Mouse (Mus musculus) midbrain, embryonic 13.5 days (tissue): Measurements from ENCODE around the gene Lclat1. TPM values are rescaled to one million over a fixed set of nuclear protein-coding genes. Genes with fewer than 3 reads are reported as not detected.

Experiments
- ATAC-seq: fragments of 200-750 bp; cut with Nextera tagmentation; 2 replicates; pipeline ENCODE4 v1.8.0; 2017; ENCODE audit warnings: mild to moderate bottlenecking, moderate TSS enrichment, moderate library complexity
- H3K27ac ChIP-seq: fragments of 300-500 bp; sonication (generic); 2 replicates; pipeline ENCODE4 v1.5.1; 2015; ENCODE audit warnings: inconsistent platforms, mild to moderate bottlenecking, moderate library complexity
- H3K27me3 ChIP-seq: fragments of 300-500 bp; sonication (generic); 2 replicates; pipeline ENCODE4 v1.6.1; 2015; ENCODE audit warnings: mild to moderate bottlenecking, inconsistent platforms
- H3K36me3 ChIP-seq: fragments of 300-500 bp; sonication (generic); 2 replicates; pipeline ENCODE4 v1.6.1; 2015; ENCODE audit warnings: mild to moderate bottlenecking, inconsistent platforms
- H3K4me1 ChIP-seq: fragments of 300-500 bp; sonication (generic); replicated peaks from 2 replicates; pipeline ENCODE4 v1.6.1; 2015; ENCODE audit warnings: inconsistent platforms
- H3K4me2 ChIP-seq: fragments of 300-500 bp; sonication (generic); replicated peaks from 2 replicates; pipeline ENCODE4 v1.6.1; 2015; ENCODE audit warnings: moderate library complexity, mild to moderate bottlenecking, inconsistent platforms
- H3K4me3 ChIP-seq: fragments of 300-500 bp; sonication (generic); replicated peaks from 2 replicates; pipeline ENCODE4 v1.5.1; 2015; ENCODE audit warnings: mild to moderate bottlenecking, inconsistent platforms
- H3K9ac ChIP-seq: fragments of 300-500 bp; sonication (generic); replicated peaks from 2 replicates; pipeline ENCODE4 v1.6.1; 2015; ENCODE audit warnings: mild to moderate bottlenecking, inconsistent platforms
- H3K9me3 ChIP-seq: fragments of 300-500 bp; sonication (generic); 2 replicates; pipeline ENCODE4 v1.6.1; 2016; ENCODE audit warnings: mild to moderate bottlenecking, inconsistent platforms
- WGBS: fragments of 180-500 bp; shearing (Covaris S2); methylation state at CpG from one replicate; pipeline ENCODE4 v1.1.7; 2015; 5-methylcytosine and 5-hydroxymethylcytosine counted together
- polyA plus RNA-seq: library from polyadenylated mRNA; unstranded; fragments of >200 nt; fragmentation: Nextera tagmentation; extraction: Ambion mirVana; gene quantifications from 2 replicates; pipeline ENCODE4 v1.2.1, GENCODE M21; 2015

Lclat1 gene
- polyA plus RNA-seq, 1 experiment from 2014 or later, result 7.9 TPM

- H3K9me3 ChIP-seq, result no peaks in the 10 kb centered on the region
- whole genome bisulfite sequencing, result 90% methylated on average over 3 of the region's 3 CpGs
- no peaks in the 10 kb centered on the region for H3K4me1 ChIP-seq
- no peaks in the 10 kb centered on the region for H3K27me3 ChIP-seq
- no peak overlapping the region for H3K9ac ChIP-seq
- no peak overlapping the region for H3K4me2 ChIP-seq
- no peak overlapping the region for H3K4me3 ChIP-seq
- no peak overlapping the region for H3K27ac ChIP-seq
- H3K36me3 ChIP-seq, result no peaks in the 10 kb centered on the region
- no peak for ATAC-seq
Measured at GRCm38 (mm10) chr17:73237178-73237853, 129.5 kb downstream of the Lclat1 start.

GRCm38 (mm10) chr17:73238501-73238900 is 130.7 kb downstream of the Lclat1 start:
- H3K9ac ChIP-seq, result no peak overlapping the region
- no peak for ATAC-seq
- no peaks in the 10 kb centered on the region for H3K27me3 ChIP-seq
- H3K4me1 ChIP-seq, result no peaks in the 10 kb centered on the region
- H3K36me3 ChIP-seq, result no peaks in the 10 kb centered on the region
- H3K27ac ChIP-seq, result no peak overlapping the region
- no peaks in the 10 kb centered on the region for H3K9me3 ChIP-seq
- no peak overlapping the region for H3K4me3 ChIP-seq
- H3K4me2 ChIP-seq, result no peak overlapping the region
- WGBS, result 94% methylated on average over 5 of the region's 5 CpGs

DNA sequence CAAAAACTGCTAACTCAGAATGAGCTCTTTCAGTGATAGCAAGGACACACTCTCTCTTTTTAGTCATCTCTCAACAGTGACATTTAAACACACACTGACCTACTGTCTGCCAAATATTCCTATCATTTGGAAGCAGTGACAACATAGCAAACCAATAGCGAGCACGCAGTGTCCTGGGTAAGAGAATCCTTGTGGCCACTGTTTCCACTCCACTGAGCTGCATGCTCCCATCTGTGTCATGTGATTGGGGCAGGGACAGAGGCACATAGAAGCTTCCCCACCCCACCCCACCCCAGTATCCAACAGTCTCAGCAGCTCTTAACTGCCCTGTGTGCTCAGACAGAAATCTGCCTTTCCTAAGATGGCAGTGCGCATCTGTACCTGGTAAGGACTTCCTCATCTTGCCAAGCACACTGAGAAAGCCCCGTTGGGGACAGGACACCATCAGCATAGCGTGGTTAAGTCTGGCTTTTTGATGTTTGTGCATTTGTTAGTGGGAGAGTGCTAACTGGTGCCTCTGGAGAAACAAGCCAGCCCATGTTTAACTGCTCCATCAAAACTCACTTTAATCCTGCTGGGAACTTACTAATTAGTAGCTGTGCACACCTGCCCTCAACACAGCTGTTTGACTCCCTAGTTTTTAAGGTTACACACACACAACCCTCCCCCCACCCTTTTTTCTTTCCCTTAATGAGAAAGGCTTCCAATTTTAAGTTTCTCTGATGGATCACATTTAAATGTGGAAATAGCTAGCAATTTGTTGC is 133.5 kb downstream of the Lclat1 start:
- Histone ChIP-seq H3K27me3 (no peaks in the 10 kb centered on the region), H3K27ac (no peak overlapping the region), H3K4me1 (no peaks in the 10 kb centered on the region), H3K9ac (no peak overlapping the region), H3K4me2 (no peak overlapping the region), H3K36me3 (no peaks in the 10 kb centered on the region), H3K9me3 (no peaks in the 10 kb centered on the region), H3K4me3 (no peak overlapping the region)
- no peak for ATAC-seq
- WGBS, result 75% methylated on average over 5 of the region's 5 CpGs

GRCm38 (mm10) chr17:73243676-73244075 is 135.9 kb downstream of the Lclat1 start:
- Histone ChIP-seq H3K36me3 (no peaks in the 10 kb centered on the region), H3K9ac (no peak overlapping the region), H3K27ac (no peak overlapping the region), H3K9me3 (no peaks in the 10 kb centered on the region), H3K4me3 (no peak overlapping the region), H3K4me1 (peaks cover 6% of the 10 kb centered on the region; the same call in 1 of the 2 replicates), H3K27me3 (no peaks in the 10 kb centered on the region), H3K4me2 (no peak overlapping the region)
- 96% methylated on average over 6 of the region's 6 CpGs for WGBS
- no peak for ATAC-seq

DNA sequence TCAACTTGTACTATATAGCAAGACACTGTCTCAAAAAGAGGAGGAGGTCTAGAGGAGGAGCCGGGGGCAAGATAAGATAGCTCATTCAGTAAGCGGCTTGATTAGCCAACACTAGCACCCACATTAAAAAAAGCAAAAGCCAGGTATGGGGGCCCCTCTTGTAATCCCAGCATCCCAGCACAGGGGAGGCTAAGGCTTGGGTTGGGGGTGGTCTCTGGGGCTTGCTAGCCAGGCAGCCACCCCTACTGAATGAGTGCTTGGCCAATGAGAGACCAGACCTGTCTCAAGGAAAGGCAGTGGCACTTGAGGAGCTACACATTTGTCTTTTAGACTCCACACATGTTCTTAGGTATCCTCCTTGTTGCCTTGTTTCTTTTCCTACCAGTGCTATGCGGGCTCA is 136.8 kb downstream of the Lclat1 start:
- peaks cover 6% of the 10 kb centered on the region; the same call in 1 of the 2 replicates for H3K4me1 ChIP-seq
- H3K27ac ChIP-seq, result no peak overlapping the region
- H3K9ac ChIP-seq, result no peak overlapping the region
- no peaks in the 10 kb centered on the region for H3K36me3 ChIP-seq
- WGBS, result 94% methylated on average over 3 of the region's 3 CpGs
- peak; percentile 37; the same call in 1 of the 2 replicates for ATAC-seq
- no peak overlapping the region for H3K4me3 ChIP-seq
- H3K27me3 ChIP-seq, result no peaks in the 10 kb centered on the region
- no peak overlapping the region for H3K4me2 ChIP-seq
- no peaks in the 10 kb centered on the region for H3K9me3 ChIP-seq

DNA sequence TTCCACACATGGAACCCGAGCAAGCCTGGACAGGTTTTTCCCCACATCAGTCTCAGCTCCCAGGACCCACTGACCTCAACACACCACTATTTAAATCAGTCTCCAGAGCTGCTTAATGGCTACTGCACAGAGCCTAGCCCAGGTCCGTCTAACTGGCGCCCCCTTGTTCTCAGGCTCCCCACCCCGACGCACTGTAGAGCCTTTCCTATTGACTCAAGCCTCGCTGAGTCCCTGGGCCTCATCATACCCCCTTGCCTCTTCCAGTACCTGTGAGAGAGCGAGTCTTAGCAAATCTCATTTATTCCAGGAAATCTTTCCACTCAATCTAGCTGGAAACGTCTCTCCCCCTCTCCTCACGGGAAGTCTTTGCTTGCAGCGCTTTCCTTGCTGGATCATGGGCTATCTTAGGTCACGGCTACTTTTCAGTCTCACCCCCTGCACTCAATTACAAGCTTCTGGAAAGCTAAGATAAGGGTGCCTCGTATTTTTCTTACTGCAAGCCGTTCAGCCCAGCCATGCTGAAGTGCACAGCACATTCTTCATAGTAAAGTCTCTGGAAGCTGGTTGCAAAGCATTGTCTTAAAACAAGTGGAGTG is 137.4 kb downstream of the Lclat1 start:
- Histone ChIP-seq H3K4me3 (no peak overlapping the region), H3K9ac (no peak overlapping the region), H3K4me1 (peaks cover 6% of the 10 kb centered on the region; the same call in 1 of the 2 replicates), H3K36me3 (no peaks in the 10 kb centered on the region), H3K9me3 (no peaks in the 10 kb centered on the region), H3K27me3 (no peaks in the 10 kb centered on the region), H3K4me2 (no peak overlapping the region), H3K27ac (no peak overlapping the region)
- ATAC-seq, result peak; percentile 67
- 69% methylated on average over 13 of the region's 13 CpGs for WGBS

DNA sequence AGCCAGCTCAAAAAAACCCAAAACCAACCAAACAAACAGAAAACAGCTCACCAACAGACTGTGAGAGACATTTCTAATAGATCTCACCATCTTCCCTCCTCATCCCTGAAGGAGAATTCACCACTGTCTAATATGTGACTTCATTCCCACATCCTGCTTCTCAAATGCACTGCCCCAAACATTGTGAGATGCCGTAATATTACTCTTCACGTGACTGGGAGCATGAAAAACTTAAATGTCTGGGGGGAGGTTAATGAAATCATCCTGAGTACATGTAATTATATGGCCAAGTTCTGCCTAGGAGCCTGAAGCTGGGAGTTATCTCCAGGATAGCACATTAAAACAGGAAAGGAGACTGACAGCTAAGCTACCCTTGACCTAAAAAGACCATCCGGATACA is 138.3 kb downstream of the Lclat1 start:
- Histone ChIP-seq H3K36me3 (no peaks in the 10 kb centered on the region), H3K9me3 (no peaks in the 10 kb centered on the region), H3K4me1 (peaks cover 6% of the 10 kb centered on the region; the same call in 1 of the 2 replicates), H3K27ac (no peak overlapping the region), H3K9ac (no peak overlapping the region), H3K4me3 (no peak overlapping the region), H3K4me2 (no peak overlapping the region), H3K27me3 (no peaks in the 10 kb centered on the region)
- ATAC-seq, result no peak
- WGBS, result 82% methylated on average over 3 of the region's 3 CpGs

- Histone ChIP-seq H3K4me3 (no peak overlapping the region), H3K9me3 (no peaks in the 10 kb centered on the region), H3K9ac (no peak overlapping the region), H3K4me2 (no peak overlapping the region), H3K27me3 (no peaks in the 10 kb centered on the region), H3K27ac (no peak overlapping the region), H3K36me3 (no peaks in the 10 kb centered on the region), H3K4me1 (peaks cover 14% of the 10 kb centered on the region)
- ATAC-seq, result no peak
- 86% methylated on average over 2 of the region's 2 CpGs for WGBS
Measured at GRCm38 (mm10) chr17:73246926-73247325, 139.1 kb downstream of the Lclat1 start.

- H3K9ac ChIP-seq, result no peak overlapping the region
- 89% methylated on average over 14 of the region's 14 CpGs for WGBS
- no peak for ATAC-seq
Measured at GRCm38 (mm10) chr17:73247758-73248157, 140.0 kb downstream of the Lclat1 start.

DNA sequence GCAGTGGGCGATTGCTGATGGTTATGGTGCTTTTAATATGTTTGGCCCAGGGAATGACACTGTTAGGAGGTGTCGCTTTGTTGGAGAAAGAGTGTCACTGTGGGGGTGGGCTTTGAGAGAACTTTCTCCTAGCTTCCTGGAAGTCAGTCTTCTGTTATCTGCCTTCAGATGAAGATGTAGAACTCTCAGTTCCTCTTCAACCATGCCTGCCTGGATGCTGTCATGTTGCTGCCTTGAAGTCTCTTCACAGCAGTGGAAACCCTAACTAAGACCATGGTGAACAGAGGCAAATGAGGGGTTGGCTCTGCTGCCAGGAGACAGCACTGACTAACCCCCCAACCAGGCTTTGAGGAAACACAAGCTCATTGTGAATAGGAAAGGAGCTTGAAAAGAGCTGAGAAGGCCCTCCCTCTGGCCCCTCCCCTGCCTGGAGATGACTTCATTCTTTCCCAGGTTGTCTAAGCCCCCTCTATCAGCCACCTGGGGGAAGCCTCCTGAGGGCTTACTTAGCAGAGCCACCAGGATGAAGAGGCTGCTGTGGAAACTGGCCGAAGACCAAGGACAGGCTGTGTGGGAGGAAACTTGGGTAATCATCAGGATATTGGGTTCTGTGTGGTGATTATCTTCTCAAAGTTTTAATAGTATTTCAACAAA is 142.8 kb downstream of the Lclat1 start:
- ATAC-seq, result no peak
- Histone ChIP-seq H3K4me1 (peaks cover 14% of the 10 kb centered on the region), H3K9ac (no peak overlapping the region), H3K36me3 (no peaks in the 10 kb centered on the region), H3K9me3 (no peaks in the 10 kb centered on the region), H3K4me2 (no peak overlapping the region), H3K27me3 (no peaks in the 10 kb centered on the region), H3K4me3 (no peak overlapping the region), H3K27ac (no peak overlapping the region)
- WGBS, result 89% methylated on average over 3 of the region's 3 CpGs

More at GRCm38 (mm10) chr17:73247758-73248157, 140.0 kb downstream of the Lclat1 start:
- Histone ChIP-seq H3K9me3 (no peaks in the 10 kb centered on the region), H3K27ac (no peak overlapping the region), H3K4me2 (no peak overlapping the region), H3K4me3 (no peak overlapping the region), H3K27me3 (no peaks in the 10 kb centered on the region), H3K4me1 (peaks cover 14% of the 10 kb centered on the region), H3K36me3 (no peaks in the 10 kb centered on the region)

- Histone ChIP-seq H3K36me3 (no peaks in the 10 kb centered on the region), H3K9ac (no peak overlapping the region), H3K27me3 (no peaks in the 10 kb centered on the region), H3K4me1 (peaks cover 14% of the 10 kb centered on the region), H3K4me2 (no peak overlapping the region), H3K27ac (no peak overlapping the region), H3K9me3 (no peaks in the 10 kb centered on the region), H3K4me3 (no peak overlapping the region)
- 0 out of 2 replicates have a peak, but pooled peaks have one; percentile 20 for ATAC-seq
- WGBS, result 70% methylated on average over 8 of the region's 8 CpGs
Measured at GRCm38 (mm10) chr17:73251142-73251502, 143.3 kb downstream of the Lclat1 start.
